8 mouse cellular contexts compared by ENCODE assay signal in genomic region chr3:41198216-41198976, GRCm38 (mm10).
DNase-seq lines count a peak whose midpoint lies in the region; ATAC-seq and TF ChIP-seq lines count a peak whose summit lies in the region.

No protein-coding gene starts in this region.

- no peak overlapping the region for H3K9ac ChIP-seq in forebrain, embryonic 13.5 days
- no peak overlapping the region for H3K9ac ChIP-seq in forebrain, embryonic 11.5 days (ENCODE audit: low read length)

- H3K27ac ChIP-seq in forebrain, embryonic 13.5 days = no peak overlapping the region; the same call in 1 of the 2 replicates
- H3K27ac ChIP-seq in forebrain, embryonic 11.5 days (ENCODE audit: low read depth, low read length) = no peak overlapping the region
- no peak overlapping the region for H3K27ac ChIP-seq in thymus, adult 2 months (ENCODE audit: control insufficient read depth, insufficient read depth, low read length)

- H3K9me3 ChIP-seq in forebrain, embryonic 13.5 days (replicated peaks) = no peaks in the 10 kb centered on the region
- H3K9me3 ChIP-seq in forebrain, embryonic 11.5 days (ENCODE audit: control insufficient read depth, low read length) = no peaks in the 10 kb centered on the region

- no peaks in the 10 kb centered on the region for H3K27me3 ChIP-seq in forebrain, embryonic 13.5 days
- H3K27me3 ChIP-seq in forebrain, embryonic 11.5 days (ENCODE audit: control insufficient read depth, insufficient read depth, low read length) = no peaks in the 10 kb centered on the region
- no peaks in the 10 kb centered on the region for H3K27me3 ChIP-seq in thymus, adult 2 months (ENCODE audit: control insufficient read depth, insufficient read depth, low read length)

- no peak for DNase-seq in forebrain, embryonic 11.5 days (ENCODE audit: low spot score)
- peak; percentile 19 to 27 for DNase-seq in adrenal gland, postnatal 36 days
- DNase-seq in frontal cortex, postnatal 36 days (ENCODE audit: low spot score in 2 of 2) = peak; percentile 32 to 54
- DNase-seq in left cerebral cortex, postnatal 14 days (ENCODE audit: low spot score in 2 of 2) = peak; percentile 43 to 63
- no peak for DNase-seq in embryo, embryonic 9.5 days (ENCODE audit: extremely low spot score)
- DNase-seq in thymus, adult 2 months = no peak
- DNase-seq in gastrocnemius, postnatal 4 days (ENCODE audit: low spot score in 2 of 2) = no peak

- no peak for TF ChIP-seq POLR2A in thymus, adult 2 months (IDR thresholded peaks at IDR 0.05; ENCODE audit: control insufficient read depth, extremely low read depth, insufficient read depth, low read length, poor library complexity)

- peaks cover 18% of the 10 kb centered on the region for H3K4me1 ChIP-seq in forebrain, embryonic 13.5 days
- 0 out of 2 replicates have a peak, but pooled peaks cover 3% of the 10 kb centered on the region for H3K4me1 ChIP-seq in forebrain, embryonic 11.5 days (replicated peaks; ENCODE audit: control insufficient read depth, insufficient read depth, low read length)
- no peaks in the 10 kb centered on the region for H3K4me1 ChIP-seq in thymus, adult 2 months (replicated peaks; ENCODE audit: control insufficient read depth, insufficient read depth, low read length)

- no peak overlapping the region for H3K4me3 ChIP-seq in forebrain, embryonic 13.5 days
- no peak overlapping the region for H3K4me3 ChIP-seq in forebrain, embryonic 11.5 days (ENCODE audit: low read depth, low read length)
- H3K4me3 ChIP-seq in thymus, adult 2 months (ENCODE audit: control insufficient read depth, insufficient read depth, low read length) = no peak overlapping the region

- 77% methylated on average over 15 of the region's 15 CpGs for WGBS in forebrain, embryonic 13.5 days
- WGBS in forebrain, embryonic 11.5 days = 89% methylated on average over 15 of the region's 15 CpGs
- 91% methylated on average over 15 of the region's 15 CpGs for WGBS in thymus, adult 2 months

- H3K4me2 ChIP-seq in forebrain, embryonic 13.5 days = no peak overlapping the region
- no peak overlapping the region for H3K4me2 ChIP-seq in forebrain, embryonic 11.5 days (ENCODE audit: low read depth, low read length, severe bottlenecking)

- peak; percentile 71 for ATAC-seq in forebrain, embryonic 13.5 days
- no peak for ATAC-seq in forebrain, embryonic 11.5 days (replicated peaks; ENCODE audit: low FRiP score)

- H3K36me3 ChIP-seq in forebrain, embryonic 13.5 days (ENCODE audit: poor library complexity, severe bottlenecking) = no peaks in the 10 kb centered on the region
- no peaks in the 10 kb centered on the region for H3K36me3 ChIP-seq in forebrain, embryonic 11.5 days (ENCODE audit: control insufficient read depth, insufficient read depth, low read length)
- H3K36me3 ChIP-seq in thymus, adult 2 months (ENCODE audit: control insufficient read depth, insufficient read depth, low read length) = no peaks in the 10 kb centered on the region

- intact Hi-C loops in left cerebral cortex, postnatal 14 days (cut with DNase I) = no loop called here

- no peak for TF ChIP-seq CTCF in thymus, adult 2 months (IDR thresholded peaks at IDR 0.05; ENCODE audit: borderline replicate concordance, control insufficient read depth, extremely low read depth, insufficient read depth, low read length, poor library complexity)

Comparison
In these comparisons a context has a peak if more than half of its experiments do, and no peak if none do; other contexts are left out.
1. DNase-seq: peak in adrenal gland, postnatal 36 days (2 of 2), frontal cortex, postnatal 36 days (2 of 2) and left cerebral cortex, postnatal 14 days (2 of 2); none in forebrain, embryonic 11.5 days (single experiment), embryo, embryonic 9.5 days (single experiment), thymus, adult 2 months (single experiment) and gastrocnemius, postnatal 4 days (0 of 2).